Mouse (Mus musculus) hindbrain, postnatal 0 days (tissue): ENCODE measurements around the gene Idua. TPM values are rescaled to one million over a fixed set of nuclear protein-coding genes. Genes with fewer than 3 reads are reported as not detected.

ENCODE experiments used
- ATAC-seq: fragments of 200-750 bp; cut with Nextera tagmentation; 2 replicates; pipeline ENCODE4 v1.8.0; 2017; ENCODE audit warnings: mild to moderate bottlenecking, moderate TSS enrichment, moderate library complexity
- DNase-seq: peaks from one replicate; pipeline ENCODE4 v3.0.0-alpha.2; 2015; ENCODE audit warnings: low spot score
- H3K27ac ChIP-seq: fragments of 300-500 bp; sonication (generic); 2 replicates; pipeline ENCODE4 v1.5.1; 2014; ENCODE audit warnings: mild to moderate bottlenecking
- H3K27me3 ChIP-seq: fragments of 300-500 bp; sonication (generic); 2 replicates; pipeline ENCODE4 v1.6.1; 2014; ENCODE audit warnings: low read length, mixed read lengths; ENCODE audit not compliant: insufficient read depth
- H3K36me3 ChIP-seq: fragments of 300-500 bp; sonication (generic); 2 replicates; pipeline ENCODE4 v1.6.1; 2014; ENCODE audit warnings: low read length, mixed read lengths; ENCODE audit not compliant: insufficient read depth
- H3K4me1 ChIP-seq: fragments of 300-500 bp; sonication (generic); 2 replicates; pipeline ENCODE4 v1.6.1; 2014; ENCODE audit warnings: antibody characterized with exemption, low read length, mixed read lengths; ENCODE audit not compliant: insufficient read depth
- H3K4me2 ChIP-seq: fragments of 300-500 bp; sonication (generic); 2 replicates; pipeline ENCODE4 v1.6.1; 2014; ENCODE audit warnings: low read depth, mild to moderate bottlenecking, low read length, moderate library complexity, mixed read lengths
- H3K4me3 ChIP-seq: fragments of 300-500 bp; sonication (generic); 2 replicates; pipeline ENCODE4 v1.5.1; 2014; ENCODE audit warnings: low read length
- H3K9ac ChIP-seq: fragments of 300-500 bp; sonication (generic); replicated peaks from 2 replicates; pipeline ENCODE4 v1.6.1; 2014; ENCODE audit warnings: mild to moderate bottlenecking, low read length, moderate library complexity, mixed read lengths
- H3K9me3 ChIP-seq: fragments of 300-500 bp; sonication (generic); 2 replicates; pipeline ENCODE4 v1.6.1; 2016; ENCODE audit warnings: low read length, mixed read lengths
- CTCF ChIP-seq: IDR thresholded peaks from 2 replicates; pipeline ENCODE4 v1.5.1; 2016; ENCODE audit warnings: antibody characterized with exemption, control low read depth, low read depth
- WGBS: fragments of 180-500 bp; shearing (Covaris S2); extraction: QIAGEN DNeasy Blood & Tissue Kit; methylation state at CpG from one replicate; pipeline ENCODE4 v1.1.7; 2014; 5-methylcytosine and 5-hydroxymethylcytosine counted together
- polyA plus RNA-seq: library from polyadenylated mRNA; unstranded; fragments of >200 nt; fragmentation: Nextera tagmentation; extraction: Ambion mirVana; gene quantifications from 2 replicates; pipeline ENCODE4 v1.2.1, GENCODE M21; 2015
- total RNA-seq: library from RNA; depleted of rRNA; stranded (reverse); fragments of >200 nt; gene quantifications from 2 replicates; pipeline ENCODE4 v1.2.3, GENCODE M21; 2014

The Idua gene
- total and polyA plus RNA-seq, 2 experiments from 2014 or later = 8.2 to 11.4 TPM

- Histone ChIP-seq H3K9ac (peak overlapping the region; percentile 5; the same call in 1 of the 2 replicates), H3K27ac (peak overlapping the region; percentile 85), H3K27me3 (no peaks in the 10 kb centered on the region), H3K9me3 (no peaks in the 10 kb centered on the region), H3K4me2 (peak overlapping the region; percentile 77), H3K4me1 (no peaks in the 10 kb centered on the region; the same call in 1 of the 2 replicates), H3K4me3 (no peak overlapping the region), H3K36me3 (peaks cover 6% of the 10 kb centered on the region)
- no peak for DNase-seq
- 78% methylated on average over 9 of the region's 9 CpGs for WGBS
- ATAC-seq = 0 out of 2 replicates have a peak, but pooled peaks have one; percentile 2
- TF ChIP-seq CTCF = no peak
These were observed 9.9 kb downstream of the Idua start for GRCm38 (mm10) chr5:108669986-108670385.

GRCm38 (mm10) chr5:108670785-108671184, 10.7 kb downstream of the Idua start:
- Histone ChIP-seq H3K4me1 (no peaks in the 10 kb centered on the region; the same call in 1 of the 2 replicates), H3K27me3 (no peaks in the 10 kb centered on the region), H3K27ac (no peak overlapping the region), H3K4me2 (no peak overlapping the region), H3K4me3 (no peak overlapping the region), H3K9ac (no peak overlapping the region), H3K36me3 (peaks cover 6% of the 10 kb centered on the region), H3K9me3 (no peaks in the 10 kb centered on the region)
- no peak for ATAC-seq
- peak; percentile 45 for DNase-seq
- peak; percentile 58 for TF ChIP-seq CTCF

- no peak overlapping the region for H3K4me3 ChIP-seq
- peak; percentile 32 for TF ChIP-seq CTCF
- no peak overlapping the region for H3K27ac ChIP-seq
- H3K36me3 ChIP-seq = peaks cover 6% of the 10 kb centered on the region
- 95% methylated on average over 12 of the region's 12 CpGs for WGBS
- no peak for DNase-seq
- H3K27me3 ChIP-seq = no peaks in the 10 kb centered on the region
- no peak overlapping the region for H3K4me2 ChIP-seq
- no peak for ATAC-seq
- no peak overlapping the region for H3K9ac ChIP-seq
- peaks cover 2% of the 10 kb centered on the region; the same call in 1 of the 2 replicates for H3K4me1 ChIP-seq
- H3K9me3 ChIP-seq = no peaks in the 10 kb centered on the region
These were observed 11.6 kb downstream of the Idua start for GRCm38 (mm10) chr5:108671757-108672156.

- no peak overlapping the region for H3K4me2 ChIP-seq
- H3K4me1 ChIP-seq = peaks cover 7% of the 10 kb centered on the region
- TF ChIP-seq CTCF = no peak
- H3K9me3 ChIP-seq = no peaks in the 10 kb centered on the region
- ATAC-seq = no peak
- H3K27ac ChIP-seq = no peak overlapping the region
- no peak for DNase-seq
- H3K36me3 ChIP-seq = peaks cover 6% of the 10 kb centered on the region
- H3K4me3 ChIP-seq = no peak overlapping the region
- H3K9ac ChIP-seq = no peak overlapping the region
- 82% methylated on average over 2 of the region's 2 CpGs for WGBS
- H3K27me3 ChIP-seq = no peaks in the 10 kb centered on the region
These were observed 14.5 kb downstream of the Idua start for GRCm38 (mm10) chr5:108674624-108675023.

GRCm38 (mm10) chr5:108675251-108675816, 15.2 kb downstream of the Idua start, which contains the start of gene Slc26a1:
TSS of gene Slc26a1 (minus strand) at chr5:108675569.
- TF ChIP-seq CTCF = no peak

GRCm38 (mm10) chr5:108676772-108677498, 16.8 kb downstream of the Idua start:
- Histone ChIP-seq H3K4me2 (peak overlapping the region; percentile 60), H3K27ac (peak overlapping the region; percentile 91), H3K36me3 (peaks cover 6% of the 10 kb centered on the region), H3K4me1 (peaks cover 7% of the 10 kb centered on the region; the same call in 1 of the 2 replicates), H3K27me3 (no peaks in the 10 kb centered on the region), H3K4me3 (peak overlapping the region; percentile 31), H3K9me3 (no peaks in the 10 kb centered on the region), H3K9ac (peak overlapping the region; percentile 51)
- WGBS = 16% methylated on average over 5 of the region's 5 CpGs
- DNase-seq (peak; percentile 53), ATAC-seq (peak; percentile 46)
- peak; percentile 51 for TF ChIP-seq CTCF

More at GRCm38 (mm10) chr5:108675251-108675816, 15.2 kb downstream of the Idua start, which contains the start of gene Slc26a1:
- no peaks in the 10 kb centered on the region for H3K27me3 ChIP-seq
- H3K9ac ChIP-seq = 0 out of 2 replicates have a peak within 1 kb of the TSS, but pooled peaks have one; percentile 17
- no peak within 1 kb of the TSS; the same call in 1 of the 2 replicates for H3K27ac ChIP-seq
- no peak for ATAC-seq
- no peaks in the 10 kb centered on the region for H3K9me3 ChIP-seq
- no peak for DNase-seq
- 78% methylated on average over 9 of the region's 9 CpGs for WGBS
- H3K36me3 ChIP-seq = peaks cover 6% of the 10 kb centered on the region
- peaks cover 7% of the 10 kb centered on the region; the same call in 1 of the 2 replicates for H3K4me1 ChIP-seq
- no peak within 1 kb of the TSS for H3K4me2 ChIP-seq
- no peak within 1 kb of the TSS for H3K4me3 ChIP-seq
